Mouse (Mus musculus) c-Kit-positive CD71-positive TER-119-positive erythroid progenitor cells, embryonic 14.5 days (primary cell): Measurements from ENCODE around the gene Nsmce3.

Experiments
- DNase-seq: peaks from one replicate; pipeline ENCODE4 v3.0.0-alpha.2; 2013; ENCODE audit warnings: low spot score

Gene Nsmce3

GRCm38 (mm10) chr7:64872743-64873241, at the start of gene Nsmce3:
TSS of gene Nsmce3 (minus strand) at chr7:64872997.
- DNase-seq: peak; percentile 90

- no peak for DNase-seq
Measured at GRCm38 (mm10) chr7:64921189-64921588, 48.4 kb upstream of the Nsmce3 start.

GRCm38 (mm10) chr7:64920735-64921134, 47.9 kb upstream of the Nsmce3 start:
- DNase-seq: no peak

GRCm38 (mm10) chr7:64916654-64917053, 43.9 kb upstream of the Nsmce3 start:
- DNase-seq: no peak

GRCm38 (mm10) chr7:64915121-64915520, 42.3 kb upstream of the Nsmce3 start:
- DNase-seq: no peak

- no peak for DNase-seq
Measured at GRCm38 (mm10) chr7:64911945-64912344, 39.1 kb upstream of the Nsmce3 start.

GRCm38 (mm10) chr7:64910208-64910607, 37.4 kb upstream of the Nsmce3 start:
- no peak for DNase-seq

- no peak for DNase-seq
Measured at GRCm38 (mm10) chr7:64906955-64907354, 34.2 kb upstream of the Nsmce3 start.

- DNase-seq: no peak
Measured at GRCm38 (mm10) chr7:64905506-64905905, 32.7 kb upstream of the Nsmce3 start.

GRCm38 (mm10) chr7:64900249-64900648, 27.5 kb upstream of the Nsmce3 start:
- no peak for DNase-seq

- no peak for DNase-seq
Measured at GRCm38 (mm10) chr7:64896587-64896986, 23.8 kb upstream of the Nsmce3 start.

- no peak for DNase-seq
Measured at GRCm38 (mm10) chr7:64895685-64896101, 22.9 kb upstream of the Nsmce3 start.

GRCm38 (mm10) chr7:64891139-64891538, 18.3 kb upstream of the Nsmce3 start:
- no peak for DNase-seq

GRCm38 (mm10) chr7:64889919-64890318, 17.1 kb upstream of the Nsmce3 start:
- no peak for DNase-seq

- no peak for DNase-seq
Measured at GRCm38 (mm10) chr7:64884187-64884862, 11.5 kb upstream of the Nsmce3 start.

GRCm38 (mm10) chr7:64882243-64882642, 9.4 kb upstream of the Nsmce3 start:
- no peak for DNase-seq

GRCm38 (mm10) chr7:64881387-64881786, 8.6 kb upstream of the Nsmce3 start:
- DNase-seq: no peak

GRCm38 (mm10) chr7:64880415-64880814, 7.6 kb upstream of the Nsmce3 start:
- no peak for DNase-seq

GRCm38 (mm10) chr7:64874941-64875340, 2.1 kb upstream of the Nsmce3 start:
- no peak for DNase-seq

- DNase-seq: no peak
Measured at GRCm38 (mm10) chr7:64873266-64873665, 469 bp upstream of the Nsmce3 start.

GRCm38 (mm10) chr7:64871987-64872742, 632 bp downstream of the Nsmce3 start:
- no peak for DNase-seq

- no peak for DNase-seq
Measured at GRCm38 (mm10) chr7:64869549-64870065, 3.2 kb downstream of the Nsmce3 start.

GRCm38 (mm10) chr7:64863538-64863937, 9.3 kb downstream of the Nsmce3 start:
- DNase-seq: no peak
